Mouse (Mus musculus): ENCODE results near the gene Zbtb20. TPM values are rescaled to one million over a fixed set of nuclear protein-coding genes. Genes with fewer than 3 reads are reported as not detected.
A peak's percentile ranks its signal among the peaks of the same experiment; 100 is the strongest.

The Zbtb20 gene
- polyA plus RNA-seq, 1 experiment from 2014 or later, result 23.5 TPM

- H3K36me3 ChIP-seq (ENCODE audit: control insufficient read depth, insufficient read depth, low read length), result no peaks in the 10 kb centered on the region
- WGBS, result 56% methylated on average over 3 of the region's 3 CpGs
- no peak overlapping the region for H3K4me3 ChIP-seq (replicated peaks; ENCODE audit: low read length)
Measured at GRCm38 (mm10) chr16:43029243-43029642, 153.6 kb downstream of the Zbtb20 start.

DNA sequence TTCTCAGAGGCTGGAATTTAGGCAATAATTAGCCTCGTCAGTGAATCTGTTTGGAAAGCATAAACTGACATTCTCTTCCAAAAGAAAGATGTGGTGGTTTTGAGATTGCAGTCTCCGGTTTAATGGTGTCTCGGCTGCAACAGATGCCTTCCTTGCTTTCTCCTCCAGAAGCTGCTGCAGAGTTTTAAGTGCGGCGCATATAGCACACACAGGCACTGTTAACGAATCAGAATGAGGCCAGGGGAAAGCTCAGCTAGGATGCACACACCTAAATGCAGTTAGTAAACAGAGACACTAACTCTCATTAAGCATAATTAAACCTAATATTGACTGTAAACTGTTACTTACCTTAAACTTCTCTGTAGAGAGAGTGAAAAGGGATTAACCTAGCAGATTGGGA, 160.0 kb downstream of the Zbtb20 start:
- Histone ChIP-seq H3K4me2 (ENCODE audit: low read depth, low read length) (no peak overlapping the region), H3K27ac (ENCODE audit: low read length) (no peak overlapping the region), H3K9me3 (replicated peaks; ENCODE audit: control insufficient read depth, low read length) (no peaks in the 10 kb centered on the region), H3K4me3 (replicated peaks; ENCODE audit: low read length) (no peak overlapping the region), H3K9ac (ENCODE audit: low read length) (no peak overlapping the region), H3K27me3 (ENCODE audit: control insufficient read depth, insufficient read depth, low read length) (no peaks in the 10 kb centered on the region), H3K4me1 (ENCODE audit: control insufficient read depth, insufficient read depth, low read length) (no peaks in the 10 kb centered on the region), H3K36me3 (ENCODE audit: control insufficient read depth, insufficient read depth, low read length) (no peaks in the 10 kb centered on the region)
- 60% methylated on average over 6 of the region's 6 CpGs for WGBS
- no peak for ATAC-seq (ENCODE audit: insufficient read depth, low FRiP score)

More at GRCm38 (mm10) chr16:43029243-43029642, 153.6 kb downstream of the Zbtb20 start:
- ATAC-seq (ENCODE audit: insufficient read depth, low FRiP score), result no peak
- Histone ChIP-seq H3K4me2 (ENCODE audit: low read depth, low read length) (no peak overlapping the region), H3K4me1 (ENCODE audit: control insufficient read depth, insufficient read depth, low read length) (no peaks in the 10 kb centered on the region), H3K9ac (ENCODE audit: low read length) (no peak overlapping the region), H3K27me3 (ENCODE audit: control insufficient read depth, insufficient read depth, low read length) (no peaks in the 10 kb centered on the region), H3K9me3 (replicated peaks; ENCODE audit: control insufficient read depth, low read length) (no peaks in the 10 kb centered on the region), H3K27ac (ENCODE audit: low read length) (no peak overlapping the region)

DNA sequence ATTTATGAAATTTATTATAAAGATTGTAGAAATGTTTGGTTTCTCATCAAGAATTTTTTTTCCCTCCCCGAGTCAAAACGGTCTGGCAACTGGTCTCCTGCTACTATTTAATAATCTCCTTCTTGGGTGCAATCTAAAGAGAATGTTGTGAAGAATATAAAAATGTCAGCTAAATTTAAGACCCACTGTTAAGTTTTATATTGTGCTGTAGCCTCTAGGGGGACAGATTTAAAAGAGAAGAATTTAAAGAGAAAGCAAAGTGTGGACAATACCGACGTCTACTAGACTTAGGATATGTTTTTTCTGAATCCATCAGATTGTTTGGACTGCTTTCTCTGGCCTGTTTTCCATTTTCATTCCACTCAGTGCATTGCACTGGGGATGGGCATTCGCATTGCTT, 160.8 kb downstream of the Zbtb20 start:
- H3K4me3 ChIP-seq (replicated peaks; ENCODE audit: low read length), result no peak overlapping the region
- no peak overlapping the region for H3K4me2 ChIP-seq (ENCODE audit: low read depth, low read length)
- no peak overlapping the region for H3K27ac ChIP-seq (ENCODE audit: low read length)
- H3K27me3 ChIP-seq (ENCODE audit: control insufficient read depth, insufficient read depth, low read length), result no peaks in the 10 kb centered on the region
- H3K9me3 ChIP-seq (replicated peaks; ENCODE audit: control insufficient read depth, low read length), result no peaks in the 10 kb centered on the region
- H3K36me3 ChIP-seq (ENCODE audit: control insufficient read depth, insufficient read depth, low read length), result no peaks in the 10 kb centered on the region
- ATAC-seq (ENCODE audit: insufficient read depth, low FRiP score), result no peak
- H3K9ac ChIP-seq (ENCODE audit: low read length), result no peak overlapping the region
- 78% methylated on average over 5 of the region's 5 CpGs for WGBS
- H3K4me1 ChIP-seq (ENCODE audit: control insufficient read depth, insufficient read depth, low read length), result no peaks in the 10 kb centered on the region

DNA sequence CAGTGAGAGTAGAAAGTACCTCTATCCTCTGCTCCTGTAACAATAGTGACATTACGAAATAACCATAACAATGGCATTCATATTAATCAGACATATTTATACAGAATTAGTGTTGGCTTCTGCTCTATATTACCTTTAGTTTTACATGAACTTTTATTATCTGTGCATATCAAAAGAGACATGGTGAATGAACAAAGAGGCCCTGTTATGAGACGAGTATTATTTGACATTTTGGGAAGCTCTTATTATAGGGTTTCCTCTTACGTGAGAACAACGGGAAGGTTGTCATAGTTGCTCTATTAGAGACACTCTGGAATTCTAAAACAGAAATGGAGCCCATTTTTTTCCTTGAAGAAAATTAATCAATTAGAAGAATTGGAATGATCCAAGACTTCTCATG, 161.6 kb downstream of the Zbtb20 start:
- Histone ChIP-seq H3K9ac (ENCODE audit: low read length) (no peak overlapping the region), H3K27ac (ENCODE audit: low read length) (no peak overlapping the region), H3K36me3 (ENCODE audit: control insufficient read depth, insufficient read depth, low read length) (no peaks in the 10 kb centered on the region), H3K27me3 (ENCODE audit: control insufficient read depth, insufficient read depth, low read length) (no peaks in the 10 kb centered on the region), H3K4me1 (ENCODE audit: control insufficient read depth, insufficient read depth, low read length) (no peaks in the 10 kb centered on the region), H3K4me2 (ENCODE audit: low read depth, low read length) (no peak overlapping the region), H3K9me3 (replicated peaks; ENCODE audit: control insufficient read depth, low read length) (no peaks in the 10 kb centered on the region), H3K4me3 (replicated peaks; ENCODE audit: low read length) (no peak overlapping the region)
- no peak for ATAC-seq (ENCODE audit: insufficient read depth, low FRiP score)
- WGBS, result 92% methylated on average over 4 of the region's 4 CpGs

- no peak overlapping the region for H3K9ac ChIP-seq (ENCODE audit: low read length)
- no peaks in the 10 kb centered on the region for H3K27me3 ChIP-seq (ENCODE audit: control insufficient read depth, insufficient read depth, low read length)
- ATAC-seq (ENCODE audit: insufficient read depth, low FRiP score), result no peak
Measured at GRCm38 (mm10) chr16:43045611-43046010, 169.9 kb downstream of the Zbtb20 start.

GRCm38 (mm10) chr16:43046686-43047085, 171.0 kb downstream of the Zbtb20 start:
- H3K27ac ChIP-seq (ENCODE audit: low read length), result no peak overlapping the region
- H3K27me3 ChIP-seq (ENCODE audit: control insufficient read depth, insufficient read depth, low read length), result no peaks in the 10 kb centered on the region
- H3K9me3 ChIP-seq (replicated peaks; ENCODE audit: control insufficient read depth, low read length), result no peaks in the 10 kb centered on the region
- WGBS, result 75% methylated on average over 3 of the region's 3 CpGs
- no peaks in the 10 kb centered on the region for H3K4me1 ChIP-seq (ENCODE audit: control insufficient read depth, insufficient read depth, low read length)
- no peak for ATAC-seq (ENCODE audit: insufficient read depth, low FRiP score)
- H3K36me3 ChIP-seq (ENCODE audit: control insufficient read depth, insufficient read depth, low read length), result no peaks in the 10 kb centered on the region
- H3K4me3 ChIP-seq (replicated peaks; ENCODE audit: low read length), result no peak overlapping the region
- H3K4me2 ChIP-seq (ENCODE audit: low read depth, low read length), result no peak overlapping the region
- H3K9ac ChIP-seq (ENCODE audit: low read length), result no peak overlapping the region

More at GRCm38 (mm10) chr16:43045611-43046010, 169.9 kb downstream of the Zbtb20 start:
- no peak overlapping the region for H3K4me2 ChIP-seq (ENCODE audit: low read depth, low read length)
- no peaks in the 10 kb centered on the region for H3K9me3 ChIP-seq (replicated peaks; ENCODE audit: control insufficient read depth, low read length)
- H3K27ac ChIP-seq (ENCODE audit: low read length), result no peak overlapping the region
- no peaks in the 10 kb centered on the region for H3K36me3 ChIP-seq (ENCODE audit: control insufficient read depth, insufficient read depth, low read length)
- no peak overlapping the region for H3K4me3 ChIP-seq (replicated peaks; ENCODE audit: low read length)
- H3K4me1 ChIP-seq (ENCODE audit: control insufficient read depth, insufficient read depth, low read length), result no peaks in the 10 kb centered on the region

- H3K27me3 ChIP-seq (ENCODE audit: control insufficient read depth, insufficient read depth, low read length), result no peaks in the 10 kb centered on the region
- H3K4me1 ChIP-seq (ENCODE audit: control insufficient read depth, insufficient read depth, low read length), result no peaks in the 10 kb centered on the region
- no peak overlapping the region for H3K27ac ChIP-seq (ENCODE audit: low read length)
- no peak overlapping the region for H3K9ac ChIP-seq (ENCODE audit: low read length)
- H3K9me3 ChIP-seq (replicated peaks; ENCODE audit: control insufficient read depth, low read length), result no peaks in the 10 kb centered on the region
- peak; percentile 81 for ATAC-seq (ENCODE audit: insufficient read depth, low FRiP score)
- H3K4me3 ChIP-seq (replicated peaks; ENCODE audit: low read length), result no peak overlapping the region
- WGBS, result 65% methylated on average over 3 of the region's 3 CpGs
- no peak overlapping the region for H3K4me2 ChIP-seq (ENCODE audit: low read depth, low read length)
- no peaks in the 10 kb centered on the region for H3K36me3 ChIP-seq (ENCODE audit: control insufficient read depth, insufficient read depth, low read length)
Measured at GRCm38 (mm10) chr16:43069666-43070295, 194.1 kb downstream of the Zbtb20 start.

DNA sequence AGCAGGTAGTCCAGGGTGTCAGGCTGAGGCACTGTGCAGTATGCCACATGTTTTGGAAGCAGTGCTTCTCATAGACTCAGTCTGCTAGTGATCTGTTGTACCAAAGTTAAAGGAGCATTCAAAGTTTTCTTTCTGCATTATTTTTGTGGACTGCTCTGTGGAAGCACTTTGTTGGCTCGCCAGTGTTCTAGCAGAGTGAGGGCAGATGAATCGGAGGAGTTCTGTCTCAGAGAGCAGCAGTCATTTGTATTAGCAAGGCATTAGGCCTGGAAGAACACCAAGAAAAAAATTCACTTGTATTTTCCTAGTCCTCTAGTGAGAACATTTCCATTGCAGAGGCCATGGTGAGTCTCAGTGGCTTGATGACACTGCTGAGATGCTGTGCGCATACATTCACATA, 196.2 kb downstream of the Zbtb20 start:
- no peak overlapping the region for H3K4me3 ChIP-seq (replicated peaks; ENCODE audit: low read length)
- no peaks in the 10 kb centered on the region for H3K9me3 ChIP-seq (replicated peaks; ENCODE audit: control insufficient read depth, low read length)
- no peaks in the 10 kb centered on the region for H3K36me3 ChIP-seq (ENCODE audit: control insufficient read depth, insufficient read depth, low read length)
- 75% methylated on average over 3 of the region's 3 CpGs for WGBS
- H3K4me1 ChIP-seq (ENCODE audit: control insufficient read depth, insufficient read depth, low read length), result no peaks in the 10 kb centered on the region
- no peak for ATAC-seq (ENCODE audit: insufficient read depth, low FRiP score)
- H3K27ac ChIP-seq (ENCODE audit: low read length), result no peak overlapping the region
- no peaks in the 10 kb centered on the region for H3K27me3 ChIP-seq (ENCODE audit: control insufficient read depth, insufficient read depth, low read length)
- H3K4me2 ChIP-seq (ENCODE audit: low read depth, low read length), result no peak overlapping the region
- no peak overlapping the region for H3K9ac ChIP-seq (ENCODE audit: low read length)

GRCm38 (mm10) chr16:43072818-43073594, 197.3 kb downstream of the Zbtb20 start:
- Histone ChIP-seq H3K4me2 (ENCODE audit: low read depth, low read length) (no peak overlapping the region), H3K27ac (ENCODE audit: low read length) (no peak overlapping the region), H3K27me3 (ENCODE audit: control insufficient read depth, insufficient read depth, low read length) (no peaks in the 10 kb centered on the region), H3K4me1 (ENCODE audit: control insufficient read depth, insufficient read depth, low read length) (no peaks in the 10 kb centered on the region), H3K4me3 (replicated peaks; ENCODE audit: low read length) (no peak overlapping the region), H3K9me3 (replicated peaks; ENCODE audit: control insufficient read depth, low read length) (no peaks in the 10 kb centered on the region), H3K36me3 (ENCODE audit: control insufficient read depth, insufficient read depth, low read length) (no peaks in the 10 kb centered on the region), H3K9ac (ENCODE audit: low read length) (no peak overlapping the region)
- no peak for ATAC-seq (ENCODE audit: insufficient read depth, low FRiP score)
- 71% methylated on average over 5 of the region's 5 CpGs for WGBS

Measured in stomach, embryonic 16.5 days (tissue).